Mouse (Mus musculus) lung, postnatal 4 days (tissue): ENCODE data around the gene Vcpkmt.
"Not testable (repeated sequence)": the region's sequence is repeated elsewhere in the genome, so short reads cannot be mapped to it uniquely, and the experiment has no call there.

Experiments used
- DNase-seq, 2 experiments: peaks; one replicate each; pipeline ENCODE4 v3.0.0; 2021

The Vcpkmt gene

GRCm38 (mm10) chr12:69582613-69583269 is at the start of gene Vcpkmt:
Vcpkmt (minus strand) TSS chr12:69583028.
- DNase-seq, result peak; percentile 91 to 93

DNA sequence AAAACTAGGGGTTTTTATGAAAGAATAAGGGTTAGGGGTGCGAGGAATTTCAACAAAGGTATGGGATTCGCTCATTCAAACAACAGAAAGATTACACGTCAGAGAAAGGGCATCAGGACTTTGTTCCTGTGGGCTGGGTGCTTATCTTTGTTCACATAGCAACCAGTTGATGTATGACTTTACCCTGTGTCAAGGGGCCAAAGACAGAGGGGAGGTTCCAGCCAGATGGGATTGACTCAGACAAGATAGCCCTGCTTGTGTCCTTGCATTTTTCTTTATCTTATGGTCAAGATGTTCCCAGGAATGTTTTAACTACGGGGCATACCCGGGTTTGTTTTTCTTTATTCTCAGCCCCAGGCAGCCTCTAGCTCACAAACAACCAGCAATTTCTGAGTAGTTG is 35.8 kb upstream of the Vcpkmt start:
- not testable (repeated sequence) for DNase-seq

DNA sequence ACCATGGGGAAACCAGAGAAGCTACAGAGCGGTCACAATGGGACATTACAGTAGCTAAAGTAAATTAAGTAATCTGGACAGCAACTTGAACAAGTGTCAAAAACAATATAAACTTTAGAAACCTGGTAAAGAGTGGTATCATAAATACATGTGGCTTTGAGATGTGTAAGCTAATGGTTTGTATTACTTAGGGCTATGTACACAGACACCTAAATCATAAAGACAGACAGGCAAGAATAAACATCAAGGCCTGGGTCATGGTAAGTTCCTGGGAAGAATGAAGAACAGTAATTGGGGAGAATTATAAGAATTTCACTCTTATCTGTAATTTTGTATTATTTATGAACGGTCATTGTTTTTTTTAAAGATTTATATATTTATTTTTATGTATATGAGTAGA is 21.5 kb upstream of the Vcpkmt start:
- no peak for DNase-seq

GRCm38 (mm10) chr12:69597446-69597845 is 14.6 kb upstream of the Vcpkmt start:
- no peak for DNase-seq

DNA sequence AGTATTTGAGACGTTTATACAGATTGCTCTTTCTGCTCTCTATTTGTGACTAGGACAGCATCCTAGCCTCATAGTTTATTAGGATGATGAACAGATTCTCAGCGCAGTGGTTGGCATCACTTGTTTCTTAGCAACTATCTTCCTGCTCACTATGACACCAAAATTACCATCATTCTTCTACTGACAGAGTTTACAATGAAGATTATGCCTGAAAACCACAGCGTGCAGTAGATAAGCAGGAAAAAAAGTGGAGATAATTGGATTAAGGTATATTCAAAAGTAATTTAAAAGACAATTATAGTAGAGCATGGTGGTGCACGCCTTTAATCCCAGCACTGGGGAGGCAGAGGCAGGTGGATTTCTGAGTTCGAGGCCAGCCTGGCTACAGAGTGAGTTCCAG is 10.3 kb upstream of the Vcpkmt start:
- no peak for DNase-seq

DNA sequence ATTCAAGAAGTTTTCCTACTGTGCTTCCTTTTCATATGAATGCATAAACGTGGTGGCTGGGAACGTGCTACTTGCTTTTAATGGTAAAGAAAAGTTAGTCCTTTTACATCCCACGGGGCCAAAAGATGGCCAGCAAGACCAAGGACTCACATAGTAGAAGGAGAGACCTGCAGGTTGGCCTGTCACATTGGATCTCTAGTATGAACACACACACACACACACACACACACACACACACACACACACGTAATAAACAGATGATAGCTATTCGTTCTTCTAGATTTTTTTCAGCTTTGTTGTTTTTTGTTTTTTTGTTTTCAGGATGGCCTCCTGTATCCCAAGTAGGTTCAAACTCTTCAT is 422 bp upstream of the Vcpkmt start:
- DNase-seq, result no peak

GRCm38 (mm10) chr12:69582216-69582612 is 614 bp downstream of the Vcpkmt start:
- no peak for DNase-seq

GRCm38 (mm10) chr12:69579623-69580022 is 3.2 kb downstream of the Vcpkmt start:
- DNase-seq, result no peak

DNA sequence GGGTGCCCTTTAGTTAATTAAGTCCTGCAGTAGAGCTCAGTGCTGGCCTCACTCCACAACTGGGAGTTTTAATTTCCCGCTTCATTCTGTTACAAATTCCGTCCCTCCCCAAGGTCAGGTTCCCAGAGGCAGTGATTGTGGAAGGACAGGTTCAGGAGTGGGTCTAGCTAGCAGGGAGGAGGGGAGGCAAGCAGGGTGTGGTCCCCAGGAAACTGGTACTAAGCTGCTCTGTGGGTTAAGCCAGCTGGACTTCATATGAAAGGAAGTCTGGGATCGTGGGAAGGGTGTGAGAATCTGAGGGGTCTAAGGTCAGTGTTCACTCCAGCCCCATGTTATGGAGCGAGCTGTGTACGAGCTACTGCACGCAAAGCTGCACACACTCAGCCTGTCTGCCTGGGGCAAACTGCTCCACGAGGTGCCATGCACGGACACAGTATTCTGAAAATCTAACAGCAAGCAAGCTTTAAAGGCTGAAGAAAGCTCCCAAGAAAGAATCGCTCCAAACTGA is 6.7 kb downstream of the Vcpkmt start:
- no peak for DNase-seq

GRCm38 (mm10) chr12:69573916-69574881 is 8.6 kb downstream of the Vcpkmt start:
- DNase-seq, result peak in 1 of 2 experiments; percentile 85

DNA sequence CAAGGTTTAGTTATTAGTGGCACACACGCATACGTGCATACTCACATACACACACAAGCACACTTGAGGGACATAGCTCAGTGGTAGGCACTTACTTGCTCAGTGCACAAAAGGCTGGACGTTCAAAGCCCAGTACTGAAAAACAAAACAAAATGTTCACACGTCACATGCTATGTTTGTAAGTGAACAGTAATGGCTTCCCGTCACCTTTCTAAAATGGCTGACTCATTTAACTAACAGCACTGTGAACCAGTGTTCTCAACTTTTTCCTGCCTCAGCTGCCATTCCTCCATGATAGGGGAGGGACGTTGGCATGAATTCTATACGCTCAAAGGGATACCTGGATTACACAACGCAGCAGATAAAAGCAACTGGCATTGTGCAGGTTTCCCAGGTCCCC is 9.6 kb downstream of the Vcpkmt start:
- no peak for DNase-seq

DNA sequence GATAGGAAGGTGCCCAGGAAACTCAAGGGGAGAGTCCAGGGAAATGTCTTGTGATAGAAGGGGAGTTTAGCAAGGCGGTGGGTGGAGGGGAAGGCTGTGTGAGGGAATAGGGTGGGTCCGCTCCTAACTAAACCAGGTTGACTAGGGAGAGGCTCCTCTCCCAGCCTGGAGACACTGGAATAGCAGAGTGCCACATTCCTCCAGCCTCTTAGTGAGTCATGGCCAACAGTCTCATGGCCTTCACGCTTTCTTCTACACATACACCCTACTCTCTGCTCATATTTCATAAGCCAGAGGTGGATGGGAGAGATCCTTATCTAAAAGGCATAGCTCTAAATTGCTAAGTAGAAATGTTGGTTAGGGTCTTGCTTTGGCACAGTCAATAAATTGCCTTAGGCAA is 12.9 kb downstream of the Vcpkmt start:
- no peak for DNase-seq

- DNase-seq, result no peak
Observed at GRCm38 (mm10) chr12:69568266-69568665, 14.6 kb downstream of the Vcpkmt start.

DNA sequence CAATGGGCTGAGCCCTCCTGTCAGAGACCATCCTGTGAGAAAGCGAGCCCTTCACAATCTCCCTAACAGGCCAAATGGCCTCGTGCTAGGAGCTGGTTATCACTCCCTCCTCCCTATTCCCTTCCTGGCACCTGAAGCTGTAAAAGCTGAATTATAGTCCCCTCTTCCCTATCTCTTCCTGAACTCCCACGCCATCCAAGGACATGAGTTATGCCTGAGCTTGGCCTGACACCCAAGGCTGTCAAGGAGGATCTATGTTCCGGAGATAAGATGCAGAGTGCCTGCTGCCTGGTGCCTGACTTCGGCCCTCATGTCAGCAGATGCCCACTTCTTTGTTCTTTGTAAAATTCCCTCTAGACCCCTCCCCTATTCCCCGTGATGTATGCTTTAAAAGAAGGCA is 21.8 kb downstream of the Vcpkmt start:
- DNase-seq, result not testable (repeated sequence)

DNA sequence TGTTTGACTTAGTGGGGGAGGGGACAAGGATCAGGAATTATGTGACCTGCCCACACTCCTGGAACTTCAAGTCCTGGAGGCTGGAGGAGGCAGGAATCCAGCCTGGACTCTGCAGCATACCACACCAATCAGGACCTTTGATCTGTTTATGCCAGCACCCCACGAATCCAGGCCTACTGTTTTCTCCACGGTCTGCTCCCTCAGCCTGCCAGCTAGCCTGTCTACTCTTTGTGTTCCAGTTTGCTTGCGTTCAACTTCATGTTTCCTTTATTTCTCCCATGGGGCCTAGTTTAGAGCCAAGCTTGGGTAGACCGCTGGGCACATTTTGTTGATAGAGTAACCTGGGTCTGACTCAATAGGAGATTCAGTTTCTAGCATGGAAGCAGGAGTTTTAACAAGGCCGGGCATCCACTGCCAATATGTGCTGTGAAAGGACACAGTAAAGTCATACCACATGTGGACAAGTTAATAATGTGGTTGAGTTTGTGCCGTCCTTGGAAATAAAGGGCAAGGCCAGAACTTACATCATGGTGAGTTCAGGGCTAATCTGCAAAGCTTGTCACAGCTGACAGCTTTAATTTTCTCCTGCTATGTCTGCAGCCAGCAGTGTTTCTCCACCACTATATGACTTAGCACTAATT is 26.5 kb downstream of the Vcpkmt start:
- DNase-seq, result peak; percentile 27 to 49

DNA sequence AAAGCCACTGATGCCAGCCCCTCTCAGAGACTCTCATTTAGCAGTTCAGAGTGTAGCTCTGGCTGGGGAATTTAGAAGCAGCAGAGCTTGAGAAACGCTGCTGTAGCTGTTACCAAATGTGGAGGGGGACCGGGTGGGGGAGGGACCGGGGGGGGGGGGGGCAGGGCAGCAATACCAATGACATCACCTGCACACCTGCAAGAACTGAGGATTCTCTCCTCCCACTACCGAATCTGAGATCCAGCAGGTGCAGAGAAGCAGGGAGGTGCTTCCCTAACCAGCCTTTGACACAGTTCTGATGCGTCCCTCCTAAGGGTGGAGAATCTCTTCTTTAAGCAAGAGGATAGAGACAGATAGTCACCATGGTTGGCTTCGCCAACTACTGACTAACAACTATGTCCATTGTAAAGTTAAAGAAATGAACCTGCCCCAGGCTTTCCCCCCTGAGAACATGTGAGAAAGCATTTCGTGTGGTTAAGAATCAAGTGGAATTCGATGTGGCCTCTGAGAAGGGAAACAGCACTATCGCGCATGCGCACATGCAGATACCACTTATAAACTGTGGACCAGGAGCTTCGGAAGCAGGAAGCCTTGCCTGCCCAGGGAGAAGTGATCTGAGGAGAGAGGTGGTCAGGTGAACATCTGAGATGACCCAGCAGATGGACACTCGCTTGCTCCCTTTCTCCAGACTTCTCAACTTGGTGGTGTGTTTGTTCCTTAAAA is 37.2 kb downstream of the Vcpkmt start:
- no peak for DNase-seq

DNA sequence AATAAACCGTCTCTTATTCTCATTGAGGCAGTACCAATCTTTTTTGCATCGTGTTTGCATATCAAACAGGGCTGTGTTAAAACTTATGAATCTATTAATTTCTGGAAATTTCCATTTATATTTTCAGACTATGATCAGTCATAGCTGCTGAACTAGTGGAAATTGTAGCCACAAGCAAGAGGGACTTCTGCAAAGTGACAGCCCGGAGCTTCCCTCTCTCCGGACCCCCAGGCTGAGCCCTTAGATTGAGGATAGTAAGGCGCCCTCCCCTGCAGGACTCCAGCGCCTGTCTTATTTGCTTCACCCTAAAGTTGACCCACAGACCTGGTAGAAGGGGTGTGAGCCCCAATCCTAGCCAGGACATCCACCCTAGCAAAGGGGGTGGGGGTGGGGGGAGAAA is 37.8 kb downstream of the Vcpkmt start:
- DNase-seq, result no peak

DNA sequence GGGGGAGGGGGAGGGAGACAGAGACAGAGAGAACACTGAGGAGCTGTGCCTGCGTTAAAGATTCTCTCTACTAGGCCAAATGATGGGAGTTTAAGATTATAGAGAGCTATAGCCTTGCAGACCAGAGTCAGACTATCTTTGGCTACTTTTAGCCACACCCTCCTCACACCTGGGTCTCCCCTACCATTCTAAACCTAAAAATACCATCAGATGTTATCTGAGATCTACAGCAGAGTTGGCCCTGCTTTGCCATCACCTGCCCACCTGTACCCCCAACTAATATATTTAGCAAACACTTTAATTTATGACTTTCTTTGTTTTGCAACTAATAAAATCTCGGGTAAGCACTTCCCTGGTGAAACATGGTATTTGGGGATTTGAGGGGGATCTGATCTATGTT is 38.3 kb downstream of the Vcpkmt start:
- DNase-seq, result no peak

DNA sequence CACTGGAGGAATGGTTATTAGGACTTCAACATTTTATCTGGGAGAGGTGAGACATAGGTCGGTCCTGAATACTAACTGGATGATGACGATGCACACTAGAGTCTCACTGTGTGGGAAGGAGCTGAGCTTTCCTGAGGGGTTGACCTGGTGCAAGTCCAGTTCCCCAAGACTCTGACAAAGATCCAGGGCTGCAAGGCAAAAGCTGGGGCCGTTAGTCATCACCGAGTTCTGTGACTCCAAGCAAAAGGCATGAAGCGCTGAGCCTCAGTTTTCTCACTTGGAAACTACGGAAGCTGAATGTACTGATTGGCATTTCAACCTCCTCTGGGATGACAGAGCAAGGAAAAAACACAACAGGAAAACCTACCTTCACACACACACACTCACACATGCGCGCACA is 40.5 kb downstream of the Vcpkmt start:
- no peak for DNase-seq

GRCm38 (mm10) chr12:69541663-69542062 is 41.2 kb downstream of the Vcpkmt start:
- DNase-seq, result no peak

- DNase-seq, result no peak
Observed at GRCm38 (mm10) chr12:69539353-69539752, 43.5 kb downstream of the Vcpkmt start.

DNA sequence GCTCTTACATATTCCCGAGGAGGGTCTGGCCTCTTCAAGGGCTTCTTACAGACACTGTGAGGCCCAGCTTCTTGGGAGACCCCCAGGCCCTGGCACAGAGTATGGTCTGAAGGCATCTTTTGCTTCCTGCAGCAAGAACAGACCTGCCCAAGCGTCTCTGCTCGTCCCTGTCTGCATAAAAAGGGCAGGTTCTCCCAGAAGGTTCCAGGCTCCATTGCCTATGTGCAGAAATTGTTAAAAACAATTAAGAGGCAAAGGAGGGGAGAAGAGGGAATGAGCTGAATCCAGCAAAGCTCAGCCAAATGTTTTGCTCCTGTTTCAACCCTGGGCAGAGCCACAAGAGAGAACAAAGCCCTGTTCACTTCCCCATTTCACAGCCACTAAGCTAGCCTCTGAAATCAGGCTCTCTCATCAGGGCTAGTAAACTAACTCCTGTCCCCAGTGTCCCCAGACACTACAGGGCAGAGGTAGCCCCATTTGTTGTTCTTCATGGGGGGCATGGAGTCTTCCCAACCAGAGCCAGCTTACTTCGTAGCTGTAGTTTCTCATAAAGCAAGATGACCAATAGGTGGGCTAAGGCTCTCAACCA is 44.4 kb downstream of the Vcpkmt start:
- no peak for DNase-seq
